Mouse (Mus musculus) midbrain, embryonic 16.5 days (tissue): Measurements from ENCODE around the gene Rims1. TPM values are rescaled to one million over a fixed set of nuclear protein-coding genes. Genes with fewer than 3 reads are reported as not detected.

Experiments
- ATAC-seq: fragments of 200-750 bp; cut with Nextera tagmentation; 2 replicates; pipeline ENCODE4 v1.8.0; 2017; ENCODE audit warnings: moderate TSS enrichment
- H3K27ac ChIP-seq: fragments of 300-500 bp; sonication (generic); 2 replicates; pipeline ENCODE4 v1.5.1; 2014; ENCODE audit warnings: mild to moderate bottlenecking, low read length, mixed read lengths
- H3K27me3 ChIP-seq: fragments of 300-500 bp; sonication (generic); 2 replicates; pipeline ENCODE4 v1.6.1; 2014; ENCODE audit warnings: low read depth, low read length, mixed read lengths; ENCODE audit not compliant: control insufficient read depth, insufficient read depth
- H3K36me3 ChIP-seq: fragments of 300-500 bp; sonication (generic); 2 replicates; pipeline ENCODE4 v1.6.1; 2014; ENCODE audit warnings: mild to moderate bottlenecking, low read length, moderate library complexity, mixed read lengths; ENCODE audit not compliant: control insufficient read depth, insufficient read depth
- H3K4me1 ChIP-seq: fragments of 300-500 bp; sonication (generic); 2 replicates; pipeline ENCODE4 v1.6.1; 2014; ENCODE audit warnings: mild to moderate bottlenecking, low read length, mixed read lengths; ENCODE audit not compliant: control insufficient read depth, insufficient read depth
- H3K4me2 ChIP-seq: fragments of 300-500 bp; sonication (generic); 2 replicates; pipeline ENCODE4 v1.6.1; 2014; ENCODE audit warnings: mild to moderate bottlenecking, low read length, mixed read lengths
- H3K4me3 ChIP-seq: fragments of 300-500 bp; sonication (generic); 2 replicates; pipeline ENCODE4 v1.5.1; 2014; ENCODE audit warnings: low read depth, mild to moderate bottlenecking, low read length, moderate library complexity, mixed read lengths
- H3K9ac ChIP-seq: fragments of 300-500 bp; sonication (generic); 2 replicates; pipeline ENCODE4 v1.6.1; 2014; ENCODE audit warnings: low read depth, low read length, mixed read lengths
- H3K9me3 ChIP-seq: fragments of 300-500 bp; sonication (generic); replicated peaks from 2 replicates; pipeline ENCODE4 v1.6.1; 2014; ENCODE audit warnings: mild to moderate bottlenecking, low read length, mixed read lengths; ENCODE audit not compliant: control insufficient read depth, poor library complexity, severe bottlenecking
- WGBS: fragments of 180-500 bp; shearing (Covaris S2); extraction: QIAGEN DNeasy Blood & Tissue Kit; methylation state at CpG from one replicate; pipeline ENCODE4 v1.1.7; 2014; 5-methylcytosine and 5-hydroxymethylcytosine counted together
- polyA plus RNA-seq: library from polyadenylated mRNA; unstranded; fragments of >200 nt; fragmentation: Nextera tagmentation; extraction: Ambion mirVana; gene quantifications from 2 replicates; pipeline ENCODE4 v1.2.1, GENCODE M21; 2015

Gene Rims1
- polyA plus RNA-seq, 1 experiment from 2014 or later = 18.4 TPM

DNA sequence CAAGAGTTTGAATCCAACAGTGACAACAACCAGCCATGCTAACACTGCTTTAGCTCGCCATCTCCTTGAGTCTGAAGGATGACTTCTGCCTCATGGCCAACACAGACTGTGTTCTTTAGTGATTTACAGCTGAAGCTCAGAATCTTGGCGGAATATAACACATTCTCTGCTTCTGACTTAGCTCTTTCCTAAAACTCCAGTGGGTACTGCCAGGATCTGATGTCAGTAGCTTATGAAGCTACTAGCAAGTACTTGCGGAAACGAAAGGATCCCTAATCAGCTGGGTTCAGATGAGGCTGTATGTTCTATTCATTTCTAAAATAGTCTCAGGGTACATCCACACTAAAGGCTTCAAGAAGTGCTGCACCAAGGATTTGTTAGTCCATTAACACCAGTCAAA lies 290.7 kb downstream of the Rims1 start:
- Histone ChIP-seq H3K4me2 (no peak overlapping the region), H3K4me3 (no peak overlapping the region), H3K9me3 (no peaks in the 10 kb centered on the region), H3K27me3 (no peaks in the 10 kb centered on the region), H3K4me1 (no peaks in the 10 kb centered on the region), H3K36me3 (no peaks in the 10 kb centered on the region), H3K9ac (no peak overlapping the region), H3K27ac (no peak overlapping the region)
- WGBS = 93% methylated on average over 4 of the region's 4 CpGs
- no peak for ATAC-seq

DNA sequence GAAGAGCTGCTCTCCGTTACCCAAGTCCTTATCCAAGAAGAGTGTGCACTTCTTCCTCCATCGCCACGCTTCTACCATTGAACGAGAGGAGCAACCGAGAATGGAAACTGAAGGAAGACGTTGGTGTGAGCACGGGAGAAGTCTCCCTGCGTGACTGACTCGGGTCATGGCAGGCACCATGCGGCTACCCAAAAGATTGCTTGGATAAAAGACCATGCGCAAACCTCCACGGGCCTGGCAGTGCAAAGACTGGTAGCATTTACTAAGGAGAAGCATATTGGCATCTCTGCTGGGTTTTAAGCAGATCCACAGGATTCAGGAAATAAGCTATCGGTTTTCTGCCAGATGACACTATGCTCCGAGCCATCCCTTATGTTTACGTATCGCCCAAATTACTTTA lies 293.4 kb downstream of the Rims1 start:
- Histone ChIP-seq H3K9ac (no peak overlapping the region), H3K4me1 (peaks cover 12% of the 10 kb centered on the region), H3K27me3 (no peaks in the 10 kb centered on the region), H3K27ac (no peak overlapping the region), H3K36me3 (no peaks in the 10 kb centered on the region), H3K9me3 (no peaks in the 10 kb centered on the region), H3K4me3 (no peak overlapping the region), H3K4me2 (no peak overlapping the region)
- 83% methylated on average over 16 of the region's 16 CpGs for WGBS
- no peak for ATAC-seq

DNA sequence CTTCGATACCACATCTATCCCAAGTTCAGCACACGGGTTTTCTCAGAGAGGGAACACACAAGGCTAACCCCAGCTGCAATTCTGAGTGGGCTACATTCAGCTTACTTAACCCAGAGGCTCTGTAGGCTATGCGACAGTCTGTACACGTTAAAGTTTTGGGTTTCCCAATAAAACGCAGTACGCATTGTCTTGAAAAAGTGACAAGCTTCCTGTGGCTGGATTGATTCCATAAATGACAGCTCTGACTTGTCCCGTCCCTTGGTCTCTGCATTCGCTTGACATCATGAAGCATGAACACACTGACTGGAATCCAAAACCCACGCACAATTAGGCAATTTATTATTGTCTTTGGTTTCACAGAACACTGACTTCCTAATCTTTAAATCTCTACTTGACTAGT lies 294.2 kb downstream of the Rims1 start:
- Histone ChIP-seq H3K27me3 (no peaks in the 10 kb centered on the region), H3K4me3 (no peak overlapping the region), H3K27ac (no peak overlapping the region), H3K9me3 (no peaks in the 10 kb centered on the region), H3K4me2 (no peak overlapping the region), H3K9ac (no peak overlapping the region), H3K36me3 (no peaks in the 10 kb centered on the region), H3K4me1 (peaks cover 12% of the 10 kb centered on the region)
- ATAC-seq = no peak
- WGBS = 89% methylated on average over 9 of the region's 9 CpGs

DNA sequence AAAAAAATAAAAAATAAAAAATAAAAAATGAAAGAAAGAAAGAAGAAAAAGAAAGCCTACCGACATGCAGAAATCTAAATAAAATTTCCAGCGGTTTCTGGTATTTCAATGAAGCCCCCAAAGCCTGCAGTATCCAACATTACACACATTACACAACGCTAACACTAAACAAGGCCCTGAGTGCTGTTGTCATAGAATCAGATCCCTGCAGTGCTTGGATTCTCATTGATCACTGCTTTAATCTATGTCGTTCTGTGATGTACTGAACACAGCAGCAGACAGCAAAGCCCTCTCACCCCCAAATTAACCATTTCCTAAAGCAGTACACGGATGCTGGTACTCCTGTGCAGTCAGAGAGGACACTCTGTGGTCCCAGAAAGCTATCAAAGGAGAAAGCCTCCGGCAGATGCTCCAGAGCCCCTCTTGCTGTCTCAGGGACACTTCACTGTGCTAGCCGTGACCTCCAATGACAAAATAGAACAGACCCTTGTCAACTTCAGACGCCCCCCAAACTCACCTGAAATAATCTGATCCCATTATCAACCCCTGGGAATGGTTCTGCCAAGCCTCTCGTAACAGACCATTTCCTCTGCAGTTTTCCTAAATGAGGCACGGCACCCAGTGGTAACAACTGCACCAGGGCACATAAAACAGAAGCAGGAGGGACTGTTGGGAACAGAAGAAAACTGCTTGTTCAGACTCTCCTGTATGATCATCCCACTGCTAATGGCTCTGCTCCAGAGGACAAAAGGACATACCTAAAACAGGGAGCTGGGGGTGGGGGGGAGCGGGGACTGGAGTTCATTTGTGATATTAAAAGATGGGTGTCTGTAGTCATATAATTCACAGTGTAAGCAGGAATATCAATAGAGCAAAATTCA lies 296.8 kb downstream of the Rims1 start:
- no peak overlapping the region for H3K27ac ChIP-seq
- peak; percentile 73 for ATAC-seq
- WGBS = 54% methylated on average over 11 of the region's 11 CpGs

DNA sequence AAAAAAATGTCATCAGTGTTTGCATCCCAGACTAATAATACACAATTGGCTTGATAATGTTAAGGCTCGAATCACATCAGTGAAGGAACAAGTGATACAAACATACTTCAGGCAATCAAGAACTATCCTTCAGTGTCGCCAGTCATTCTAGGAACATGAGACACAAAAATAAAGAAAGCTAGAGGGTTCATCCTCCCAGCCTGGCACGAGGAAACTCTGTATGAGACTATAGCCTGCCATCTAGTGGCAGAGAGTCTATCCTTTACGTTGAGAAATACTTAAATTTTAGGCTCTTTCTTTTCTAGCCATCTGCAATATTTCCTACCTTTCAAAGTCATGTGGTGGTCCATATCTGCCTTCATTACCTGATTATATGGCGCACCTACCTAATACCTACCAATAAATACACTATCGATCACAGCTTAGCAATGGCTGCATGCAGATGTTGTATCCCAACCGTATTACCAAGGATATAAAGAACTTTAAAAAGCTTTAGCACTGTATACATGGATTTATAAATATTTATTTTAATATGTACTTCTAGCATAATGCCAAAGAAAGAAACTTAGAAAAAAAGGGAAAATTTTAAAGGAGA lies 318.4 kb downstream of the Rims1 start:
- Histone ChIP-seq H3K27me3 (no peaks in the 10 kb centered on the region), H3K4me2 (no peak overlapping the region), H3K36me3 (no peaks in the 10 kb centered on the region), H3K4me3 (no peak overlapping the region), H3K27ac (no peak overlapping the region), H3K4me1 (no peaks in the 10 kb centered on the region), H3K9me3 (no peaks in the 10 kb centered on the region), H3K9ac (no peak overlapping the region)
- ATAC-seq = peak; percentile 64; the same call in 1 of the 2 replicates
- 46% methylated on average over 7 of the region's 7 CpGs for WGBS

More for the DNA sequence above, 296.8 kb downstream of the Rims1 start:
- Histone ChIP-seq H3K4me3 (no peak overlapping the region), H3K4me2 (peak overlapping the region; percentile 2; the same call in 1 of the 2 replicates), H3K9ac (peak overlapping the region; percentile 49; the same call in 1 of the 2 replicates), H3K4me1 (peaks cover 12% of the 10 kb centered on the region), H3K27me3 (no peaks in the 10 kb centered on the region), H3K9me3 (no peaks in the 10 kb centered on the region), H3K36me3 (no peaks in the 10 kb centered on the region)

DNA sequence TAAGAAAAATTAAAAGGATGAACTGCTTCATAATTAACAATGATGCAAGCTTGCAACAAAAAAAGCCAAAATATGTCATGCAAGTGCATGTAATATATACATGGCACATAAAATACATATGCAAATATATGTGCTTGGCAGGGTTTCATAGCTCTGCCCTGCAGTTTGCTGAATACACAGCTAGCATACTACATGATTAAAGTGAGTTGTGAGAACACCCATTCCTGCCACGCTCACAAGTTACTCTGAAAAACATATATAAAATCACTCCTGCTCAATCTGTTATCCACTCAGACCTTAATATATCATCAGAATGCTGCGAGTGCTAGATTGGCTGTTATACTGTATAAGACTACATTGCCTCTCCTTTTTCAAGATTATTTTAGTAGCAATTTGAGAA lies 329.6 kb downstream of the Rims1 start:
- H3K9me3 ChIP-seq = no peaks in the 10 kb centered on the region
- H3K27ac ChIP-seq = no peak overlapping the region
- no peaks in the 10 kb centered on the region for H3K27me3 ChIP-seq
- no peak overlapping the region for H3K4me2 ChIP-seq
- ATAC-seq = no peak
- H3K36me3 ChIP-seq = 0 out of 2 replicates have a peak, but pooled peaks cover 2% of the 10 kb centered on the region
- H3K9ac ChIP-seq = no peak overlapping the region
- H3K4me1 ChIP-seq = no peaks in the 10 kb centered on the region
- 85% methylated on average over 2 of the region's 2 CpGs for WGBS
- no peak overlapping the region for H3K4me3 ChIP-seq

DNA sequence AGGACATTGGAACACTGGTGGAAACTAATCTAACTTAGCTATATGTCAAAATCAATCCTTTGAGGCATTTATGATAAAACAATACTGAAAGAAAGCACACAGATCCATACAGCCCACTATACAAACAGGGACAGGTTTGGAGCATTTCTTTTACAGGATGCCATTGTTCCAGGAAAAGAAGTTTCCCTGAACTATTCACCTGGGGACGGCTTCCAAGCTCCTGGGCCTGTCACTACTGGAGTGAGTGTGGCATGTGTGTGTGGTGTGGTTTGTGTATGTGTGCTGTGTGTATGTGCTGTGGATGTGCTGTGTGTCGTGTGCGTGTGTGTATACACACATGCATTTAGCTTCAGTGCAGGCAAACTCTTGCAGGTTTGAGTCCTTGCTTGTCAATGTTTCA lies 338.8 kb downstream of the Rims1 start:
- no peak overlapping the region for H3K4me2 ChIP-seq
- no peak for ATAC-seq
- WGBS = 81% methylated on average over 3 of the region's 3 CpGs

DNA sequence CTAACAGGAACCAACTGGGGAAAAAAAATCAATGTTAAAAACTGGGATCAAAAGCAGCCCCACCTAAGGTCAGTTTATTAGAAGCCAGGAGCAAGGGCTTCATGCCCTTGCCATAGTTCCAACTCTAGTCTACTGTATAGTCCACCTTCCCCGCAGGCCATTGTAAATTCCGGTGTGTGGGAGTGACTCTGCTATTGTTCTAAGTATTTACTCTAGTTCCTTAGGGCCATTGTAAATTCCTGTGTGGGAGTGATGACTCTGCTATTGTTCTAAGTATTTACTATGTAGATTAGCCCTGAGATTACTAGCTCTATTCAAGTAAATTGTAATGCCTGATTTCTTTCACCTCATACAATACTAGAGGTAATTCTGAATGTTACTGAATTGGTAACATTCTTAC lies 339.2 kb downstream of the Rims1 start:
- no peaks in the 10 kb centered on the region for H3K36me3 ChIP-seq
- H3K9me3 ChIP-seq = no peaks in the 10 kb centered on the region
- no peak overlapping the region for H3K4me2 ChIP-seq
- no peak overlapping the region for H3K4me3 ChIP-seq
- 17% methylated on average over 2 of the region's 2 CpGs for WGBS
- no peak overlapping the region for H3K9ac ChIP-seq
- H3K4me1 ChIP-seq = no peaks in the 10 kb centered on the region
- ATAC-seq = no peak
- no peak overlapping the region for H3K27ac ChIP-seq
- no peaks in the 10 kb centered on the region for H3K27me3 ChIP-seq

More for the DNA sequence above, 338.8 kb downstream of the Rims1 start:
- H3K4me1 ChIP-seq = no peaks in the 10 kb centered on the region
- no peak overlapping the region for H3K27ac ChIP-seq
- H3K9ac ChIP-seq = no peak overlapping the region
- no peak overlapping the region for H3K4me3 ChIP-seq
- no peaks in the 10 kb centered on the region for H3K36me3 ChIP-seq
- no peaks in the 10 kb centered on the region for H3K9me3 ChIP-seq
- H3K27me3 ChIP-seq = no peaks in the 10 kb centered on the region

DNA sequence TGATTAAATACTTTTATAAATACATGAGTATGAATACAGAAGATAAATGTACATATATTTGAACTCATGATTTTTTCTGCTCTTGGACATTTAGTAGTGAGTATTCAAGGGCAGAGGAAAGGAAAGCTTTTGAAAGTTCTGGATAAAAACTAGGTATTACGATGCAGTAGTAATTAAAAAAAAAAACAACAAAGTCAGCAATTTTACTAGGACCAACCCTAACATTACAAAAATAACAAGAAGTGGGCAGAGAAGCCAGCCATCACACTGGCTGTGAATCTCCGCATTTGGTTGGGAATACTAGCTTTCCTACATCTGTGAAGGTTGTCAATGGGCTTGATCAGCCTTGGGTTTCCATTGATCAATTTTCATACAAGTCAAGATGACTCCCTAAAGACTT lies 381.8 kb downstream of the Rims1 start:
- H3K36me3 ChIP-seq = peaks cover 7% of the 10 kb centered on the region
- H3K4me1 ChIP-seq = no peaks in the 10 kb centered on the region
- no peak overlapping the region for H3K27ac ChIP-seq
- no peak for ATAC-seq
- no peak overlapping the region for H3K4me2 ChIP-seq
- H3K9ac ChIP-seq = no peak overlapping the region
- no peaks in the 10 kb centered on the region for H3K9me3 ChIP-seq
- no peak overlapping the region for H3K4me3 ChIP-seq
- 99% methylated on average over 2 of the region's 2 CpGs for WGBS
- H3K27me3 ChIP-seq = no peaks in the 10 kb centered on the region
